Mouse (Mus musculus) cerebellum, adult 2 months (tissue): ENCODE data around the gene Fam20c. TPM values are rescaled to one million over a fixed set of nuclear protein-coding genes. Genes with fewer than 3 reads are reported as not detected.

Experiments
- DNase-seq, 2 experiments: peaks; one replicate each; pipeline ENCODE4 v3.0.0; 2021
- H3K27ac ChIP-seq: fragments of 200-500 bp; 2 replicates; pipeline ENCODE4 v1.5.1; 2012; ENCODE audit warnings: low read length, control low read depth, inconsistent platforms; ENCODE audit not compliant: insufficient read depth
- H3K27me3 ChIP-seq: fragments of 200-500 bp; 2 replicates; pipeline ENCODE4 v1.6.1; 2012; ENCODE audit warnings: inconsistent platforms, mild to moderate bottlenecking, low read length, moderate library complexity; ENCODE audit not compliant: control insufficient read depth, insufficient read depth
- H3K4me1 ChIP-seq: fragments of 200-500 bp; 2 replicates; pipeline ENCODE4 v1.6.1; 2011; ENCODE audit warnings: low read length; ENCODE audit not compliant: control insufficient read depth, insufficient read depth
- H3K4me3 ChIP-seq: fragments of 200-500 bp; replicated peaks from 2 replicates; pipeline ENCODE3; 2011; ENCODE audit warnings: mild to moderate bottlenecking, low read depth, low read length, control low read depth; ENCODE audit not compliant: insufficient read depth
- CTCF ChIP-seq: fragments of 200-500 bp; IDR thresholded peaks from 2 replicates; pipeline ENCODE4 v1.5.1; 2011; ENCODE audit warnings: low read depth, mild to moderate bottlenecking, control low read depth, low read length, moderate library complexity, borderline replicate concordance; ENCODE audit not compliant: insufficient read depth
- POLR2A ChIP-seq: fragments of 200-500 bp; IDR thresholded peaks from 2 replicates; pipeline ENCODE4 v1.6.1; 2011; ENCODE audit warnings: low read length, control low read depth, borderline replicate concordance; ENCODE audit not compliant: insufficient read depth
- WGBS: fragments of 180-500 bp; shearing (Covaris S2); methylation state at CpG from one replicate; pipeline ENCODE4 v1.1.7; 2018; 5-methylcytosine and 5-hydroxymethylcytosine counted together
- polyA plus RNA-seq: library from polyadenylated mRNA; depleted of rRNA; stranded (reverse); fragments of >200 nt; gene quantifications from 2 replicates; pipeline ENCODE4 v1.2.3, GENCODE M21; 2012

Fam20c gene
- polyA plus RNA-seq, 1 experiment, result 32.9 TPM

- no peak for TF ChIP-seq POLR2A
- TF ChIP-seq CTCF, result no peak
- no peaks in the 10 kb centered on the region for H3K4me1 ChIP-seq
- H3K4me3 ChIP-seq, result no peak overlapping the region
- no peak overlapping the region; the same call in 1 of the 2 replicates for H3K27ac ChIP-seq
- no peaks in the 10 kb centered on the region for H3K27me3 ChIP-seq
- DNase-seq, result no peak
- WGBS, result 79% methylated on average over 4 of the region's 4 CpGs
These were observed 92.2 kb downstream of the Fam20c start for GRCm38 (mm10) chr5:138846506-138846905.

GRCm38 (mm10) chr5:138848102-138848501 lies 93.8 kb downstream of the Fam20c start:
- H3K4me1 ChIP-seq, result no peaks in the 10 kb centered on the region
- 15% methylated on average over 7 of the region's 7 CpGs for WGBS
- no peak overlapping the region for H3K4me3 ChIP-seq
- peak; percentile 99 for TF ChIP-seq CTCF
- TF ChIP-seq POLR2A, result no peak
- H3K27ac ChIP-seq, result no peak overlapping the region
- peak; percentile 79 to 91 for DNase-seq
- H3K27me3 ChIP-seq, result no peaks in the 10 kb centered on the region

- TF ChIP-seq POLR2A, result no peak
- TF ChIP-seq CTCF, result no peak
- H3K4me3 ChIP-seq, result no peak overlapping the region
- DNase-seq, result no peak
- no peaks in the 10 kb centered on the region for H3K4me1 ChIP-seq
- 69% methylated on average over 23 of the region's 23 CpGs for WGBS
- H3K27ac ChIP-seq, result no peak overlapping the region
- no peaks in the 10 kb centered on the region for H3K27me3 ChIP-seq
These were observed 95.6 kb downstream of the Fam20c start for GRCm38 (mm10) chr5:138849682-138850461.

GRCm38 (mm10) chr5:138850462-138850844 lies 96.1 kb downstream of the Fam20c start:
- Histone ChIP-seq H3K27me3 (no peaks in the 10 kb centered on the region), H3K27ac (no peak overlapping the region), H3K4me3 (no peak overlapping the region), H3K4me1 (no peaks in the 10 kb centered on the region)
- TF ChIP-seq POLR2A (no peak), CTCF (no peak)
- no peak for DNase-seq
- 69% methylated on average over 5 of the region's 5 CpGs for WGBS

GRCm38 (mm10) chr5:138851296-138851780 lies 97.0 kb downstream of the Fam20c start:
- H3K4me1 ChIP-seq, result no peaks in the 10 kb centered on the region
- DNase-seq, result no peak
- H3K27me3 ChIP-seq, result no peaks in the 10 kb centered on the region
- no peak overlapping the region for H3K4me3 ChIP-seq
- TF ChIP-seq CTCF, result no peak
- no peak for TF ChIP-seq POLR2A
- no peak overlapping the region for H3K27ac ChIP-seq
- WGBS, result 80% methylated on average over 5 of the region's 5 CpGs

- no peaks in the 10 kb centered on the region for H3K27me3 ChIP-seq
- no peak overlapping the region for H3K4me3 ChIP-seq
- DNase-seq, result no peak
- TF ChIP-seq POLR2A, result no peak
- no peak for TF ChIP-seq CTCF
- WGBS, result 85% methylated on average over 4 of the region's 4 CpGs
- H3K4me1 ChIP-seq, result 0 out of 2 replicates have a peak, but pooled peaks cover 2% of the 10 kb centered on the region
- no peak overlapping the region for H3K27ac ChIP-seq
These were observed 97.8 kb downstream of the Fam20c start for GRCm38 (mm10) chr5:138852151-138852550.

GRCm38 (mm10) chr5:138853349-138853748 lies 99.0 kb downstream of the Fam20c start:
- Histone ChIP-seq H3K27ac (no peak overlapping the region), H3K27me3 (no peaks in the 10 kb centered on the region), H3K4me1 (0 out of 2 replicates have a peak, but pooled peaks cover 2% of the 10 kb centered on the region), H3K4me3 (no peak overlapping the region)
- TF ChIP-seq POLR2A, result no peak
- no peak for DNase-seq
- WGBS, result 68% methylated on average over 2 of the region's 2 CpGs

- WGBS, result 24% methylated on average over 9 of the region's 9 CpGs
- H3K27ac ChIP-seq, result no peak overlapping the region
- H3K4me1 ChIP-seq, result 0 out of 2 replicates have a peak, but pooled peaks cover 2% of the 10 kb centered on the region
- no peak for TF ChIP-seq POLR2A
- peak; percentile 71 for TF ChIP-seq CTCF
- H3K4me3 ChIP-seq, result no peak overlapping the region
- H3K27me3 ChIP-seq, result no peaks in the 10 kb centered on the region
- peak; percentile 76 for DNase-seq
These were observed 102.8 kb downstream of the Fam20c start for GRCm38 (mm10) chr5:138857010-138857617.
